Mouse (Mus musculus): ENCODE measurements around the gene Shc1. TPM values are rescaled to one million over a fixed set of nuclear protein-coding genes. Genes with fewer than 3 reads are reported as not detected.

The Shc1 gene
- polyA plus RNA-seq, 1 experiment from 2014 or later = 60.6 TPM

- H3K9ac ChIP-seq = no peak overlapping the region
- ATAC-seq (replicated peaks; ENCODE audit: insufficient number of reproducible peaks, insufficient read depth, low FRiP score, low read depth) = no peak
- no peak overlapping the region for H3K4me2 ChIP-seq
- H3K27me3 ChIP-seq = no peaks in the 10 kb centered on the region
- H3K27ac ChIP-seq = no peak overlapping the region
- WGBS = 90% methylated on average over 6 of the region's 6 CpGs
- peaks cover 8% of the 10 kb centered on the region for H3K4me1 ChIP-seq (replicated peaks)
- no peak overlapping the region for H3K4me3 ChIP-seq
- peaks cover 37% of the 10 kb centered on the region for H3K36me3 ChIP-seq
- H3K9me3 ChIP-seq (replicated peaks) = no peaks in the 10 kb centered on the region
These were observed 11.4 kb upstream of the Shc1 start for GRCm38 (mm10) chr3:89406887-89407286.

- no peaks in the 10 kb centered on the region for H3K27me3 ChIP-seq
- peaks cover 27% of the 10 kb centered on the region for H3K36me3 ChIP-seq
- no peak overlapping the region for H3K27ac ChIP-seq
- H3K9me3 ChIP-seq (replicated peaks) = no peaks in the 10 kb centered on the region
- H3K4me1 ChIP-seq (replicated peaks) = peaks cover 8% of the 10 kb centered on the region
- no peak overlapping the region for H3K4me2 ChIP-seq
- WGBS = 63% methylated on average over 16 of the region's 16 CpGs
- no peak overlapping the region for H3K4me3 ChIP-seq
- H3K9ac ChIP-seq = no peak overlapping the region
- ATAC-seq (replicated peaks; ENCODE audit: insufficient number of reproducible peaks, insufficient read depth, low FRiP score, low read depth) = no peak
These were observed 9.8 kb upstream of the Shc1 start for GRCm38 (mm10) chr3:89408448-89408847.

- no peak overlapping the region for H3K9ac ChIP-seq
- H3K4me1 ChIP-seq (replicated peaks) = peaks cover 8% of the 10 kb centered on the region
- H3K27ac ChIP-seq = no peak overlapping the region
- no peaks in the 10 kb centered on the region for H3K9me3 ChIP-seq (replicated peaks)
- H3K36me3 ChIP-seq = peaks cover 23% of the 10 kb centered on the region
- H3K4me3 ChIP-seq = no peak overlapping the region
- WGBS = 91% methylated on average over 3 of the region's 3 CpGs
- no peak for ATAC-seq (replicated peaks; ENCODE audit: insufficient number of reproducible peaks, insufficient read depth, low FRiP score, low read depth)
- no peak overlapping the region for H3K4me2 ChIP-seq
- no peaks in the 10 kb centered on the region for H3K27me3 ChIP-seq
These were observed 8.5 kb upstream of the Shc1 start for GRCm38 (mm10) chr3:89409701-89410100.

GRCm38 (mm10) chr3:89410864-89411263 lies 7.4 kb upstream of the Shc1 start:
- Histone ChIP-seq H3K9me3 (replicated peaks) (no peaks in the 10 kb centered on the region), H3K4me1 (replicated peaks) (peaks cover 8% of the 10 kb centered on the region), H3K27ac (peak overlapping the region; percentile 29; the same call in 1 of the 2 replicates), H3K27me3 (no peaks in the 10 kb centered on the region), H3K9ac (peak overlapping the region; percentile 62), H3K4me2 (peak overlapping the region; percentile 80), H3K36me3 (peaks cover 26% of the 10 kb centered on the region), H3K4me3 (peak overlapping the region; percentile 64)
- 72% methylated on average over 10 of the region's 10 CpGs for WGBS
- ATAC-seq (replicated peaks; ENCODE audit: insufficient number of reproducible peaks, insufficient read depth, low FRiP score, low read depth) = no peak

- Histone ChIP-seq H3K27ac (peak within 1 kb of the TSS; percentile 53), H3K4me1 (replicated peaks) (peaks cover 9% of the 10 kb centered on the region), H3K9me3 (replicated peaks) (no peaks in the 10 kb centered on the region), H3K4me2 (peak within 1 kb of the TSS; percentile 80), H3K36me3 (peaks cover 35% of the 10 kb centered on the region), H3K27me3 (no peaks in the 10 kb centered on the region), H3K9ac (peak within 1 kb of the TSS; percentile 62), H3K4me3 (peak within 1 kb of the TSS; percentile 64)
- WGBS = 5% methylated on average over 28 of the region's 28 CpGs
- ATAC-seq (replicated peaks; ENCODE audit: insufficient number of reproducible peaks, insufficient read depth, low FRiP score, low read depth) = peak; percentile 99
These were observed 6.5 kb upstream of the Shc1 start, which contains the start of gene Flad1 for GRCm38 (mm10) chr3:89411490-89412393. Gene Flad1, minus strand, starts transcription at chr3:89411870.

- ATAC-seq (replicated peaks; ENCODE audit: insufficient number of reproducible peaks, insufficient read depth, low FRiP score, low read depth) = no peak
- Histone ChIP-seq H3K4me1 (replicated peaks) (peaks cover 24% of the 10 kb centered on the region), H3K9me3 (replicated peaks) (no peaks in the 10 kb centered on the region), H3K27me3 (no peaks in the 10 kb centered on the region), H3K4me3 (0 out of 2 replicates have a peak overlapping the region, but pooled peaks have one; percentile 4), H3K36me3 (peaks cover 28% of the 10 kb centered on the region), H3K9ac (no peak overlapping the region), H3K27ac (no peak overlapping the region), H3K4me2 (no peak overlapping the region)
- 94% methylated on average over 8 of the region's 8 CpGs for WGBS
These were observed 2.1 kb upstream of the Shc1 start for GRCm38 (mm10) chr3:89416158-89416557.

- Histone ChIP-seq H3K9ac (peak overlapping the region; percentile 58), H3K9me3 (replicated peaks) (no peaks in the 10 kb centered on the region), H3K4me1 (replicated peaks) (peaks cover 32% of the 10 kb centered on the region), H3K27me3 (no peaks in the 10 kb centered on the region), H3K4me2 (peak overlapping the region; percentile 71), H3K36me3 (peaks cover 28% of the 10 kb centered on the region), H3K27ac (peak overlapping the region; percentile 99), H3K4me3 (peak overlapping the region; percentile 70)
- ATAC-seq (replicated peaks; ENCODE audit: insufficient number of reproducible peaks, insufficient read depth, low FRiP score, low read depth) = no peak
- WGBS = 19% methylated on average over 2 of the region's 2 CpGs
These were observed 1.1 kb upstream of the Shc1 start for GRCm38 (mm10) chr3:89417131-89417530.

- peak overlapping the region; percentile 70 for H3K4me3 ChIP-seq
- 0 out of 2 replicates have a peak, but pooled peaks have one; percentile 5 for ATAC-seq (replicated peaks; ENCODE audit: insufficient number of reproducible peaks, insufficient read depth, low FRiP score, low read depth)
- H3K36me3 ChIP-seq = peaks cover 28% of the 10 kb centered on the region
- H3K4me2 ChIP-seq = peak overlapping the region; percentile 71
- H3K4me1 ChIP-seq (replicated peaks) = peaks cover 39% of the 10 kb centered on the region
- H3K9me3 ChIP-seq (replicated peaks) = no peaks in the 10 kb centered on the region
- H3K27me3 ChIP-seq = no peaks in the 10 kb centered on the region
- H3K27ac ChIP-seq = peak overlapping the region; percentile 99
- H3K9ac ChIP-seq = peak overlapping the region; percentile 58
- 0% methylated on average over 20 of the region's 20 CpGs for WGBS
These were observed 438 bp upstream of the Shc1 start for GRCm38 (mm10) chr3:89417840-89418169.

- Histone ChIP-seq H3K36me3 (peaks cover 31% of the 10 kb centered on the region), H3K4me3 (peak overlapping the region; percentile 70), H3K27me3 (no peaks in the 10 kb centered on the region), H3K9me3 (replicated peaks) (no peaks in the 10 kb centered on the region), H3K9ac (peak overlapping the region; percentile 72), H3K4me2 (peak overlapping the region; percentile 71), H3K4me1 (replicated peaks) (peaks cover 46% of the 10 kb centered on the region), H3K27ac (peak overlapping the region; percentile 99)
- under 1% methylated on average over 16 of the region's 16 CpGs for WGBS
- ATAC-seq (replicated peaks; ENCODE audit: insufficient number of reproducible peaks, insufficient read depth, low FRiP score, low read depth) = peak; percentile 37
These were observed 613 bp downstream of the Shc1 start for GRCm38 (mm10) chr3:89418861-89419250.

- peak overlapping the region; percentile 70 for H3K4me3 ChIP-seq
- H3K27ac ChIP-seq = peak overlapping the region; percentile 99
- peak overlapping the region; percentile 71 for H3K4me2 ChIP-seq
- H3K36me3 ChIP-seq = peaks cover 33% of the 10 kb centered on the region
- no peaks in the 10 kb centered on the region for H3K27me3 ChIP-seq
- no peak for ATAC-seq (replicated peaks; ENCODE audit: insufficient number of reproducible peaks, insufficient read depth, low FRiP score, low read depth)
- H3K9ac ChIP-seq = peak overlapping the region; percentile 72
- H3K9me3 ChIP-seq (replicated peaks) = no peaks in the 10 kb centered on the region
- H3K4me1 ChIP-seq (replicated peaks) = peaks cover 49% of the 10 kb centered on the region
- 1% methylated on average over 9 of the region's 9 CpGs for WGBS
These were observed 1.3 kb downstream of the Shc1 start for GRCm38 (mm10) chr3:89419571-89419970.

GRCm38 (mm10) chr3:89419981-89420380 lies 1.7 kb downstream of the Shc1 start:
- no peaks in the 10 kb centered on the region for H3K27me3 ChIP-seq
- peak overlapping the region; percentile 70 for H3K4me3 ChIP-seq
- ATAC-seq (replicated peaks; ENCODE audit: insufficient number of reproducible peaks, insufficient read depth, low FRiP score, low read depth) = no peak
- peak overlapping the region; percentile 99 for H3K27ac ChIP-seq
- peaks cover 33% of the 10 kb centered on the region for H3K36me3 ChIP-seq
- peak overlapping the region; percentile 71 for H3K4me2 ChIP-seq
- H3K9ac ChIP-seq = peak overlapping the region; percentile 72
- 18% methylated on average over 3 of the region's 3 CpGs for WGBS
- H3K9me3 ChIP-seq (replicated peaks) = no peaks in the 10 kb centered on the region
- peaks cover 50% of the 10 kb centered on the region for H3K4me1 ChIP-seq (replicated peaks)

Measured in heart, embryonic 15.5 days (tissue).